Mouse (Mus musculus) kidney, postnatal 0 days (tissue): Measurements from ENCODE around the gene Gtse1. TPM values are rescaled to one million over a fixed set of nuclear protein-coding genes. Genes with fewer than 3 reads are reported as not detected.

ENCODE experiments used
- ATAC-seq: fragments of 200-750 bp; cut with Nextera tagmentation; replicated peaks from 2 replicates; pipeline ENCODE4 v1.8.0; 2017; ENCODE audit warnings: low read depth, moderate number of reproducible peaks, moderate TSS enrichment, moderate library complexity; ENCODE audit not compliant: low FRiP score
- DNase-seq: peaks from one replicate; pipeline ENCODE4 v3.0.0-alpha.2; 2016; ENCODE audit warnings: low spot score
- H3K27ac ChIP-seq: fragments of 300-500 bp; sonication (generic); 2 replicates; pipeline ENCODE4 v1.5.1; 2014; ENCODE audit warnings: mild to moderate bottlenecking
- H3K27me3 ChIP-seq: fragments of 300-500 bp; sonication (generic); 2 replicates; pipeline ENCODE4 v1.6.1; 2014; ENCODE audit warnings: low read length, mixed read lengths; ENCODE audit not compliant: insufficient read depth
- H3K36me3 ChIP-seq: fragments of 300-500 bp; sonication (generic); 2 replicates; pipeline ENCODE4 v1.6.1; 2014; ENCODE audit warnings: low read length, mixed read lengths; ENCODE audit not compliant: insufficient read depth
- H3K4me1 ChIP-seq: fragments of 300-500 bp; sonication (generic); replicated peaks from 2 replicates; pipeline ENCODE4 v1.6.1; 2014; ENCODE audit warnings: antibody characterized with exemption, low read length, mixed read lengths; ENCODE audit not compliant: insufficient read depth
- H3K4me2 ChIP-seq: fragments of 300-500 bp; sonication (generic); 2 replicates; pipeline ENCODE4 v1.6.1; 2014; ENCODE audit warnings: mild to moderate bottlenecking, low read length, moderate library complexity, mixed read lengths
- H3K4me3 ChIP-seq: fragments of 300-500 bp; sonication (generic); replicated peaks from 2 replicates; pipeline ENCODE4 v1.5.1; 2014; ENCODE audit warnings: low read depth, low read length
- H3K9ac ChIP-seq: fragments of 300-500 bp; sonication (generic); 2 replicates; pipeline ENCODE4 v1.6.1; 2014; ENCODE audit warnings: low read depth, low read length
- H3K9me3 ChIP-seq: fragments of 300-500 bp; sonication (generic); replicated peaks from 2 replicates; pipeline ENCODE4 v1.6.1; 2016; ENCODE audit warnings: low read length, inconsistent platforms, mixed read lengths
- CTCF ChIP-seq: IDR thresholded peaks from 2 replicates; pipeline ENCODE4 v1.5.1; 2016; ENCODE audit warnings: antibody characterized with exemption, low read depth, mild to moderate bottlenecking, moderate library complexity
- WGBS: fragments of 180-500 bp; shearing (Covaris S2); extraction: QIAGEN DNeasy Blood & Tissue Kit; methylation state at CpG from one replicate; pipeline ENCODE4 v1.1.7; 2014; 5-methylcytosine and 5-hydroxymethylcytosine counted together
- polyA plus RNA-seq: library from polyadenylated mRNA; unstranded; fragments of >200 nt; fragmentation: Nextera tagmentation; extraction: Ambion mirVana; gene quantifications from 2 replicates; pipeline ENCODE4 v1.2.1, GENCODE M21; 2015

Gtse1 gene
- polyA plus RNA-seq, 1 experiment from 2014 or later: 11.4 TPM

- 1% methylated on average over 18 of the region's 18 CpGs for WGBS
- Histone ChIP-seq H3K27me3 (no peaks in the 10 kb centered on the region), H3K36me3 (peaks cover 31% of the 10 kb centered on the region), H3K9me3 (no peaks in the 10 kb centered on the region), H3K4me2 (peak overlapping the region; percentile 97), H3K27ac (peak overlapping the region; percentile 85), H3K9ac (peak overlapping the region; percentile 91), H3K4me3 (peak overlapping the region; percentile 78), H3K4me1 (no peaks in the 10 kb centered on the region)
- peak; percentile 19 for DNase-seq
- no peak for TF ChIP-seq CTCF
- ATAC-seq: peak; percentile 41; the same call in 1 of the 2 replicates
Observed at GRCm38 (mm10) chr15:85879498-85879895, 20.0 kb downstream of the Gtse1 start.

GRCm38 (mm10) chr15:85885606-85886005, 26.1 kb downstream of the Gtse1 start:
- TF ChIP-seq CTCF: no peak
- Histone ChIP-seq H3K27me3 (no peaks in the 10 kb centered on the region), H3K27ac (no peak overlapping the region), H3K4me2 (no peak overlapping the region), H3K9ac (no peak overlapping the region), H3K9me3 (no peaks in the 10 kb centered on the region), H3K4me1 (no peaks in the 10 kb centered on the region), H3K36me3 (peaks cover 44% of the 10 kb centered on the region), H3K4me3 (no peak overlapping the region)
- no peak for ATAC-seq
- DNase-seq: no peak
- 76% methylated on average over 5 of the region's 5 CpGs for WGBS

- no peak overlapping the region for H3K4me2 ChIP-seq
- DNase-seq (no peak), ATAC-seq (no peak)
- 89% methylated on average over 4 of the region's 4 CpGs for WGBS
- H3K9ac ChIP-seq: no peak overlapping the region
- H3K27me3 ChIP-seq: no peaks in the 10 kb centered on the region
- no peaks in the 10 kb centered on the region for H3K4me1 ChIP-seq
- H3K27ac ChIP-seq: no peak overlapping the region
- TF ChIP-seq CTCF: no peak
- no peak overlapping the region for H3K4me3 ChIP-seq
- H3K36me3 ChIP-seq: peaks cover 63% of the 10 kb centered on the region
- no peaks in the 10 kb centered on the region for H3K9me3 ChIP-seq
Observed at GRCm38 (mm10) chr15:85889235-85889634, 29.7 kb downstream of the Gtse1 start.

GRCm38 (mm10) chr15:85891971-85892370, 32.4 kb downstream of the Gtse1 start:
- no peaks in the 10 kb centered on the region for H3K9me3 ChIP-seq
- H3K4me3 ChIP-seq: no peak overlapping the region
- ATAC-seq (no peak), DNase-seq (no peak)
- no peaks in the 10 kb centered on the region for H3K27me3 ChIP-seq
- H3K4me1 ChIP-seq: no peaks in the 10 kb centered on the region
- H3K27ac ChIP-seq: no peak overlapping the region
- no peak overlapping the region for H3K9ac ChIP-seq
- 57% methylated on average over 10 of the region's 10 CpGs for WGBS
- no peak overlapping the region for H3K4me2 ChIP-seq
- no peak for TF ChIP-seq CTCF
- H3K36me3 ChIP-seq: peaks cover 64% of the 10 kb centered on the region

- Histone ChIP-seq H3K4me2 (no peak overlapping the region), H3K4me1 (no peaks in the 10 kb centered on the region), H3K9me3 (no peaks in the 10 kb centered on the region), H3K36me3 (peaks cover 70% of the 10 kb centered on the region), H3K9ac (no peak overlapping the region), H3K27ac (no peak overlapping the region), H3K4me3 (no peak overlapping the region), H3K27me3 (no peaks in the 10 kb centered on the region)
- TF ChIP-seq CTCF: no peak
- ATAC-seq: no peak
- WGBS: 77% methylated on average over 13 of the region's 13 CpGs
- DNase-seq: no peak
Observed at GRCm38 (mm10) chr15:85892498-85893118, 33.1 kb downstream of the Gtse1 start.

GRCm38 (mm10) chr15:85893871-85894270, 34.3 kb downstream of the Gtse1 start:
- Histone ChIP-seq H3K27ac (no peak overlapping the region), H3K4me2 (no peak overlapping the region), H3K36me3 (peaks cover 77% of the 10 kb centered on the region), H3K9ac (no peak overlapping the region), H3K9me3 (no peaks in the 10 kb centered on the region), H3K4me3 (no peak overlapping the region), H3K27me3 (no peaks in the 10 kb centered on the region), H3K4me1 (no peaks in the 10 kb centered on the region)
- ATAC-seq (no peak), DNase-seq (no peak)
- no peak for TF ChIP-seq CTCF
- WGBS: 94% methylated on average over 7 of the region's 7 CpGs

- whole genome bisulfite sequencing: 19% methylated on average over 8 of the region's 8 CpGs
- peak; percentile 43 for ATAC-seq
- Histone ChIP-seq H3K9me3 (no peaks in the 10 kb centered on the region), H3K4me1 (no peaks in the 10 kb centered on the region), H3K4me3 (no peak overlapping the region), H3K9ac (no peak overlapping the region), H3K27me3 (no peaks in the 10 kb centered on the region), H3K27ac (no peak overlapping the region), H3K36me3 (peaks cover 67% of the 10 kb centered on the region), H3K4me2 (no peak overlapping the region)
- TF ChIP-seq CTCF: peak; percentile 95
- DNase-seq: peak; percentile 78
Observed at GRCm38 (mm10) chr15:85896284-85896683, 36.7 kb downstream of the Gtse1 start.
